Mouse (Mus musculus) heart, postnatal 10 days (tissue): ENCODE measurements around the gene Mfsd4b2. TPM values are rescaled to one million over a fixed set of nuclear protein-coding genes. Genes with fewer than 3 reads are reported as not detected.
"Not testable (repeated sequence)": the region's sequence is repeated elsewhere in the genome, so short reads cannot be mapped to it uniquely, and the experiment has no call there.

Experiments
- DNase-seq, 2 experiments: peaks; one replicate each; pipeline ENCODE4 v3.0.0; 2021
- intact Hi-C: fragments of 180-260 bp; cut with DNase I; formaldehyde crosslinking; loops from one replicate; pipeline ENCODE4 v1.15.1; 2025
- total RNA-seq, 2 experiments: library from RNA; stranded (reverse); gene quantifications; 2 replicates each; pipeline ENCODE4 v1.2.3; 2021

Gene Mfsd4b2
- total RNA-seq, result under 1 TPM; 0.14 to 0.20 TPM

DNA sequence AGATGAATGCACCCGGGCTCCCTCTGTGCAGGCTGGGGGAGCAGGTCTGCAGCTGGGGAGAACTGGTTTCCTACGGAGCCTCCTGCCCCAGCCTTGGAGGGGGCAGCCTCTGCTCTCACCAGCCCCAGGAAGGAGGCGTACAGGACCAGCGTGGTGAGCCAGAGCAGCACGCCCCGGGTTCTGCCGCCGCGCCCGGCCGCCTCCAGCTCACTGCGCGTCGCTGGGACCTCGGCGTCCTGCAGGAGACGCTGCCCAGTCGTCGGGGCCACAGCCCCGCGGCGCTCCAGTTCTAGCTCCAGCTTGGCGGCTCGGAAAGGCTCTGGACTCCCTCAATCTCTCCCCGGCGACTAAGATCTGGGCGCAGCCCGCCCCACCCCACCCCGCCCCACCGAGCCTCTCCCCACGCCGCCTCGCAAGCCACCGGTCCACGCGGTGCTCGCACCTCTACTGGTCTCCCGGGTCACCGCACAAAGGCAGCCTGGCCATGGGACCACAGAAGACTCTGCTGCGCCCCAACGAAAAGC is at the start of gene Mfsd4b2:
Gene Mfsd4b2 (minus strand): TSS at position 308 of the 524 bp plus-strand sequence.
- peak; percentile 14 to 19 for DNase-seq
- intact Hi-C loops, result no loop called here

DNA sequence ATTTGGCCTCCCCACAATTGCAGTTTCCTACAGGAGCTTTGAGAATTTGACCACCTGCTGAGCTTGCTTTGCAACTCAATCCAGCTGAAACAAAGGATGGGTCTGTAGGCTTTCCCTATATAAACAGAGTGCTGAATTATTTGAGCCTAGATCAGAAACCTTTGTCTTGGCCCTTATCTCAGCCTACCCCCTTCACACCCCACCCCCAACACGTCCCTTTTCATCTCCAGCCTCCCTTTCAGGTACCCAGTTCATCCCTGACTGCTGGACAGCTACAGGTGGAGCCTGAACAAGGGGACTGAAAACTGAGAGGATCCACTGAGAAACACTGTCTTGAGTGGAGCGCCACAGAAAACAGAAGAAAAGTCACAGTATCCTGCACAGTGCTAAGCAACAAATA is 49.0 kb upstream of the Mfsd4b2 start:
- no peak for DNase-seq
- intact Hi-C loops, result no loop called here

DNA sequence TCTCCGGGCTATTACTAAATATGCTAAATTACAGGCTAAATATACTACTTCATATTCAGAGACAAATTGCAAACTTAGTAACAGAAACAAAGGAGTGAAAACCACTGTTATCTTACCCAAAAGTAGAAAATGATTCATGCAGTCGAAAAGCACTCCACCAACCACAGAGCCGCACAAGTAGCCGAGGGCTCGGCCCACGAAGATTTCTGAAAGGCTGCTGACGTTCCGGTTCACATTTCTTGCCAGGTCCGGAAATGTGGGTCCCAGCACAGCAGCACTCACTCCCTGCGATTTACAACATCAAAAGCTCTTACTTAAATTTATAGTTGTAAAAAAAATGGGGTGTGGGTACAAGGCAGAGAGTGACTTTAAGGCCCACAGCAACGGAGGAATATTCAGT is 48.3 kb upstream of the Mfsd4b2 start:
- no peak for DNase-seq
- intact Hi-C loops, result no loop called here

DNA sequence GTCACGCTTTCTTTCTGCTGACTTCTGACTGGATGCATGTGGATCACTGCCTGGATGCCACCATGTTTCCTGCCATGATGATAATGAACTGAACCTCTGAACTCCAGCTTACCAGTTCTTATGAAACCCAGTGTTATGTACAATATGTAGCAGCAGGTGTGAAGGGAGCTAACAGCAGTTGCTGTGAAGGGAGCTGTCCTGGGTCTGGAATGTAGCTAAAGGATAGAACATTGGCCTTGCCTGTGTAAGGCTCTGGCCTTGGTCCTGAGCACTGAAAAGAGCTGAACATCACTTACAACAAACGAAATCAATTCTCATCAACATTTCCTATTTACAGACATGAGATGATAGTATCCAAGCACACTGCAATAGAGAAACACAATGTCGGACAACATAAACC is 40.8 kb upstream of the Mfsd4b2 start:
- peak; percentile 31 to 55 for DNase-seq
- intact Hi-C loops, result no loop called here

DNA sequence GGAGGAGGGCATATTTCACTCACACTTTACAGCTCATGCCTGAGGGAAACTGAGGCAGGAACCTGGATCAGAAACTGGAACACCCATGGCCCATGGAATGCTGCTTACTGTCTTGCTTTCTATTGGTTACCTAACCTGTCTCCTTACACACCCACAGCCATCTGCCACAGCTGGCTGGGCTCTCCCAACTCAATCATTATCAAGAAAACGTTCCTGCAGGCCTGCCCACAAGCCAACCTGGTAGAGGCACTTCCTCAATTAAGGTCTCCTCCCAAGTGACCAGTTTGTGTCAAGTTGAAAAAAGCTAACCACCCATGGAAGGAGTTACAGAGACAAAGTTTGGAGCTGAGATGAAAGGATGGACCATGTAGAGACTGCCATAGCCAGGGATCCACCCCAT is 35.2 kb upstream of the Mfsd4b2 start:
- DNase-seq, result no peak
- intact Hi-C loops, result loop anchor here (2.0 kb wide), 1 partner anchor 791 kb away; no protein-coding TSS in a partner anchor

DNA sequence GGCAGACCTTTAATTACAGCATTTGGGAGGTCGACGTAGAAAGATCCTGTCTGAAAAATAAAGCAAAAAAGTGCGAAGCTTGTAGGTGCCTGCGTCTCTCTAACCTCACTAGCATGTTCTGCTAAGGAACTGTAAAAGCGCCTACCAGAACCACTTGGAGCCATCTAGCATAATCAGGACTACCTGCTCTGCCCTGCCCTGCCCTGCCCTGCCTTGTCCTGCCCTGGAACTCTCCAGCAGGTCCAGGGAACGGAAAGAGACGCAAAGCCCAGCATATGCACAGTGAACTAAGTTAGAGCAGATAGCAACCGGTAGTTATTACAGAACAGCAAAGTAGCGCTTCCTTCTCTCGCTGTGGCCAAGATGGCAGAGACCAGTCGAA is 33.7 kb upstream of the Mfsd4b2 start:
- intact Hi-C loops, result loop anchor here (2.0 kb wide), 1 partner anchor 790 kb away; no protein-coding TSS in a partner anchor

DNA sequence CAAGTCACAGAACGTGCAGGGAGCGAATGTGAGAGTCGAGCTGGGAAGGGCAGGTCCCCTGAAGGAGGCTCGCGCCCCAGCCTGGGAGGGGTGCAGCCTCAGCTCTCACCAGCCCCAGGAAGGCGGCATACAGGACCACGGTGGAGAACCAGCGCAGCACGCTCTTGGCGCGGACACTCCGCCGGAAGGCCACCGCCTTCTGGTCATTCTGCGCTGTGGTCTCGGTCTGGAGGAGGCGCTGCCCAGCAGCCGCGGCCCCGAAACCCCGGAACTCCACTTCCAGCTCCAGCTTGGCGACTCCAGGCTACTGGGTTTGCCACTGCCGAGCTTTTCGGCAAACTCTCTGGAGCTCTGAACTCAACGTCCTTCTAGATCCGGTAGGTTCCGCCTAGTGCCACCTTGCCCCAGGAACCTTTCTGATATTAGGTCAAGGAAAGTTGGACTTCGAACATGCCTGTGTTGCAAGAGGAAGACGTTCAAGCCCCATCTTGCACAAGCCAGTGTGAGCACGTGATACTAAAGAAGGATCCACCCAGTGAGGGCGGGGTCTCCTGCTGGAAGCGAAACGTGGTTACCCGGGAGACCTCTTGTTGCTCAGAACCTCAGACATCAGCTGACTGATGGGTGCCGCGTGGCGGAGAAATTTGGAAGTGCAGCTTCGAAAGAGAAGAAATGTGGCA is 33.2 kb upstream of the Mfsd4b2 start, which contains the start of gene Mfsd4b3:
Gene Mfsd4b3 (minus strand): TSS at position 393 of the 680 bp plus-strand sequence.
- intact Hi-C loops, result loop anchor here (2.0 to 5.0 kb wide), 4 partner anchors 61 to 789 kb away; partner anchors contain the start of gene Mfsd4b4
- DNase-seq, result peak; percentile 96 to 97

More for the DNA sequence above, 33.7 kb upstream of the Mfsd4b2 start:
- no peak for DNase-seq

DNA sequence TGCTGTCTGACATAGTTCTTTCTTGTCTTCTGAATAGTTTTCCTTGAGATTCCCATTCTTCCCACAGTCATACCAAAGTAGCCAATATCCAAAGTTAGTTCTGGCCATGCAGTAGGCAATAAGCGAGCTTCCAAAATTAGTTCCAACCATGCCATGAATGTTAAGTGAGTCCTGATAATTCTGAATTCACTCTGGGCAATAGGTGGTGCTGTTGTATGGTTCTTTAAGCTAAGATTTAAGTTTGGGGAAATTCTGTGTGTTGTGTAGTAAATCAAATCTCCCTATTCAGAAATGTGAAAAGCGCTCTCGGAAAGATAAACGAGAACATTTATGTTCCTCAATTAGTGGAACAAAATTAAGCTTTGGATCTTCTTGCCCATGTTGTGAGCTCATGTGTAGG is 31.5 kb upstream of the Mfsd4b2 start:
- intact Hi-C loops, result loop anchor here (2.0 to 5.0 kb wide), 3 partner anchors 59 to 421 kb away; partner anchors contain the start of gene Mfsd4b4
- peak; percentile 28 to 33 for DNase-seq

DNA sequence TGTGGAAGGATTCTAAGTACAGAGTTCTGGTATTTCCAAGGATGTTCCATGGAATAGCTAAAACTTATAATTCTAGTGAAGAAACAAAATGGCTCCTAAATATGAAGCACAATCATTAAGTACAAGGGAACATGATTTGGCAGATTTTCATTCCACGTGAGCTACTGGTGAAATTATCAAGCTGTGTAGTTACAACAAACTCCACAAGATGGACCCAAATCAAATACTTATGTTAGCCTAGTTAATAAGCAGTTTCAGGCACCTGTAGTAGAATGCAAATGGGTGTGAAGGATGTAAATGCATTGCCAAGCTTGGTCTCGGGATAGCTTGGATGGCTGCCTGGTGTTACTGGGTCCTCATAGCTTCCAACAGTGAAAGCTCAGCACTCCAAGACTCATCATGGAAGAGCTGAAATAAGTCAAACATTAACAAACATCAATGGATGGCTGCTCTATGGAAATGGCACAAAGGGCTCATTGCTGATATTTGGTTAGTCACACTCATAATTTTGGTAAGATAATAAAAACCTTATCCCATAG is 29.7 kb upstream of the Mfsd4b2 start:
- intact Hi-C loops, result loop anchor here (5.0 kb wide), 2 partner anchors 256 to 419 kb away; no protein-coding TSS in a partner anchor

DNA sequence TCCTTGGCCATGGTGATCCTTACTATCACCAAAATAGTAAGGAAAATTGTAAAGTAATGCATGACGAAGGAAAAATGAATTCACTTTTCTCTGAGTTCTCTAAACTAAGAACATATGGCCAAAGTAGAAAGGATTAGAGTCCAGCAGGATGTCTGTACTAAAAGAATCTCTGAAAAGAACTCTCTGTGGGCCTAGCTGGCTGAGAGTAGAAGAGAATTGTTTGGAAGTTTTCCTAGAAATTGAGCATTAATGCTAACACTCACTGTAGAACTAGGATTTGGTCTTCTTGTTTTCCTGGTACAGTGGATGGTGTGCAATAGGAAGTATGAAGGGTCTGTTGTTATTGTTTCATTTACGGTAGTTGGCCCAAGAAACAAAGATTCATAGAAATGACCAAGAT is 28.4 kb upstream of the Mfsd4b2 start:
- DNase-seq, result no peak
- intact Hi-C loops, result loop anchor here (5.0 kb wide), 2 partner anchors 257 to 418 kb away; no protein-coding TSS in a partner anchor

More for the DNA sequence above, 29.7 kb upstream of the Mfsd4b2 start:
- no peak for DNase-seq

DNA sequence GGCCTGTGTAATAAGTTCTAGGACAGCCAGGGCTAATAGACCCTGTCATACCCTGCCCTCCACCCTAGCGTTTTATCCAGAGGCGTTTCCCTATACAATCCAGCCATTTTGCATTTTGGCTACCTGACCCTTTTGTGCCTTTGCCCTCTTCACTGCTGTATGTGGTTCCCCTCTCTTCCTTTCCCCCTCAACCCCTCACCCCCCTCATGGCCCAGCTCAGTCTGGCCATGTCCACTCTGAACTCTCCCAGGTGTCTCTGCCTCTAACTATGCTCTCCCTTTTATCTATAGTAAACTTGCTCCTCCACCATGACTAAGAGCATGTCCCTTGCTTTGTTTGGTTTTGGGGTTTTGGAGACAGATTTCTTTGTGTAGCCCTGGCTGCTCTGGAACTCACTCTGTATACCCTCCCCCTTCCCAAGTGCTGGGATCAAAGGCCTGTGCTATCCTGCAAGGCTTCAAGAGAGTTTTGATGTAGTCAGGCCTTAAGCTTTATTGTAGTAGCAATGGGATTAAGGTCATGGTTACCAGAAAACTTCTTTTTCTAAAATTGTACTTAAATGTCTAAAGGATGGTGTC is 22.7 kb upstream of the Mfsd4b2 start:
- DNase-seq, result no peak
- intact Hi-C loops, result no loop called here

DNA sequence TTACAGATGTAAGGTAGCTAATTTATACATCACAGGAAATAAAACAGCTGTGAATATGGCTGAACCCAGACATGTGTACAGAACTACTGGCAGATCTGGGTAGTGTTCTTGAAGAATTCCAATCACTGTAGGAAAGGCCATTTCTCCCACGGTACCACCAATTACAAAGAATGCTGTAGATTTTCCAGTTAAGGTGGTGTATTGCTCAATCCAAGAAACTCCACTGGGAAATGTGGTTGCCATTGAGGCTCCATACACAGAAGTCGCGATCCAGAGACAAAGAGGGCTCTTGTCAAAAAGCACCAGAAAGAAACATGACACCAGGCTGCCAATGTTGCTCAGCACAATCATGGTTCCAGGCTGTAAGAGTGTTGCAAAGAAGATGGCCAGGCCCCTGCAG is 20.5 kb upstream of the Mfsd4b2 start:
- DNase-seq, intact Hi-C loops: not testable (repeated sequence)

DNA sequence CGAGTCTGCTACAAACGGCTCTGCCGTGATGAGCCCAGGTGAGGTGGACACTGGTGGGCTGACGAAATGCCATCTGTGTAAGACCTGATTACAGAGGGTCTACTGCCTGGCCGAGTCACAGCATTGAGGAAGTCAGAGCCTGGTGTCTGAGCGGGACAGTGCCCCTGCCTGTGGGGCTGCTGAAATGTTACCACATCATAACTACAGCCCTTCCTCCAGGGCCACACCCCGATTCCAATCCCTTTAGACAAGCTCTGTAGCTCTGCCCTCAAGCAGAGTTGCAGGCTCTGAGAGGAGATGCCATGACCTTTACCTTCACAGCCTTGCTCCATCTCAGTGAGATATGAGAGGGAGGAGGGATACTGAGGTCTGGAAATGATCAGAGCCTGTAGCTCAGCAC is 9.8 kb upstream of the Mfsd4b2 start:
- DNase-seq, result no peak
- intact Hi-C loops, result no loop called here

DNA sequence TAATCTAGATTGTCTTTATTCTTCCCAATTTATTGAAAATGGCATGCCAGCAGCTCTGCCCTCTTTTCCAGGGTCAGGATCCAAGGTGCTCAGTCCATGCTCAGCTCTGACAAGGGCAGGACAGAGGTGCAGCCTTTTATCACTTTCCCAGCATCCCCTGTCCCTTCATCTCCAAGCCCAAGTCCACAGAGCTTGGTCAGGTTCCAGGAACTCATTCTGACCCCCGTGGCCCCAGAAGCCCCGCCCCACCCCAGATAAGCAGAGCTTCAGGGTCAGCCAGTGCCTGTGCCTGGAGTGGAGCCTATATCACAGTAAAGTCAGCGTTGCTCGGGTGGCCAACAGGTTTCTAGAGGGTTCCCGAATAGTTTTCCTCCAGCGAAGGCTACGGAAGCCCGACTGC is 2.2 kb downstream of the Mfsd4b2 start:
- intact Hi-C loops, DNase-seq: not testable (repeated sequence)

DNA sequence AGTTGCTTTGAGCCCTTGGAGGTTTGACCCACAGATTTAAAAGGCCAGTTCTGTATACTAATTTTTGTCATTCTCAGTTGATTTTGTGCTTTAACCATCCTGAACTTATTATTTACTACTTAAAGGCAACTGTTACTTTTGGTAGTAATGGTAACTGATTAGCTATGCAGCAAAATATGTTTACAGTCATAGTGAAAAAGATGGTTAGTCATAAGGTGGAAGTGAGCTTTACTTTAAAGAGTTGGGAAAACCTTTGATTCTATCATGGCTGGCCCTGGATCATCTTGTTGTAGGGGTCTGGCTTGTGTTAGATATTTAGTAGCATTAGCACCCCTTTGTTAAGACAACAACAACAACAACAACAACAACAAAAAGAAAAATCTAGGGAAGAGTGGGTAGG is 14.1 kb downstream of the Mfsd4b2 start:
- DNase-seq, result no peak
- intact Hi-C loops, result no loop called here

DNA sequence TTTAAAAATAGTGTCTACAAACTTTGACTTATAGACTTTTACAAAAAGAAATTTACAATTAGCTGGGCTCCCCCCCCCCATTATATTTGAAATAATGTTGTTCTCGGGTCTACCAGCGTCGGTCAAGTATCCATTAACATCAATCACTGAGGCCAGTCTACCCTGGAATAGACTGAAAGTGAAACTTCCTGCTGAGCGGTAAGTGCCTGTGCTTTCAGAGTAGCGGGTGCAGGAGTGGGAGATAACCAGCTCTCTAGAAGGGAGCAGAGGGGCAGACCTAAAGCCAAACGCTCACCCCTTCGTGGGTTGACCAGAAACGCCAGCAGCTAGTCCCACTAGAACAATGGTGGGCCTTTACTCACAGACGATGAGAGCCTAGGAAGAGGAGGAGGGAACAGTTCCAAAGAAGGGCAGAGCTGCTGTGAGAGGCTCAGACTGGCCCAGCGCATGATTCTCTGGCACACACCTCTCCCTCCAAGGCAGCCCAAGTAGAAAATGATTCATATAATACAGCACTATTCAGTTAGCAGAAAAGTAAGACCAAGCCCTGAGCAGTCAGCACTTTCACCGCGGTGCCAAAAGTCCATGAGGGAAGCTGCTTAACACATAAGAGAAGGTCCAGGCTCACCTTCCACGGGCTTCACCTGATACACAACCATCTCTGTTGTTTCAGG is 17.8 kb downstream of the Mfsd4b2 start:
- intact Hi-C loops, result no loop called here
- DNase-seq, result no peak

DNA sequence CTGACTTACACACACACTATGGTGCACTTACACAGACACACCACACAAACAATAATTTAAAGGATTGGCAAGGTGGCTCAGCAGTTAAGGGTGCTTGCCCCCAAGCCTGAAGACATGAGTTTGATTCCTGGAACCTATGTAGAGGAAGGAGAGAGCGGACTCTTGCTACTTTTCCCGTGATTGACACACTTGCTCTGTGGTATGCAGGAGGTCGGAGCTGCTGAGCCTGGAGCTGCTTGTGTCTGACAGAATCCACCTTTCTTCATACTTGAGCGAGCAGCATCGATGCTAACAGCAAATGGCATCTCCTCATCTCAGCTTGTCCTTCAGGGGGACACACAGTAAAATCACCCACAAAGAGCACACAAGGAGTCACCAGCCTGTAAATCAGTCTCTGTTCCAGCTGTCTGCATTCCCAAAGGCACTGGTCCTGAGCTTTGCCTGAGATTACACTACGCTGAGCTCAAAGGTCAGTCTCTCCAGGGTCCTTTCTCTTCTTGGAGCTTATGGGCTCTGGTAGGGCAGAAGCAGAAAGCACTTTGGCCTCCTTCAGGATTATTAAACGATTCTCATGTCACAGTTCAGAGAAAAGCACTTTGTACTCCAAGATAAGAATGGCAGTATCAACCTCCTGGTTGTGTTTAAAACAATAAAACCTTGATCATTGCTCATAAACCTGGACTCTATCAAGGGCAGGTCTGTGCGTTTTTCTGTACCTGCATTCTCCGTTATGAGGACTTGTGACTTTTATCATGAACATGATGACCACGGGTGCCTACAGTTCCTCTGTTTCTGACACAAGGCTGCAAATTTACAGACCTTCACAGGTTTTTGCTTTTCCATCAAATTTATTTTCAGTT is 19.7 kb downstream of the Mfsd4b2 start:
- no peak for DNase-seq
- intact Hi-C loops, result no loop called here

DNA sequence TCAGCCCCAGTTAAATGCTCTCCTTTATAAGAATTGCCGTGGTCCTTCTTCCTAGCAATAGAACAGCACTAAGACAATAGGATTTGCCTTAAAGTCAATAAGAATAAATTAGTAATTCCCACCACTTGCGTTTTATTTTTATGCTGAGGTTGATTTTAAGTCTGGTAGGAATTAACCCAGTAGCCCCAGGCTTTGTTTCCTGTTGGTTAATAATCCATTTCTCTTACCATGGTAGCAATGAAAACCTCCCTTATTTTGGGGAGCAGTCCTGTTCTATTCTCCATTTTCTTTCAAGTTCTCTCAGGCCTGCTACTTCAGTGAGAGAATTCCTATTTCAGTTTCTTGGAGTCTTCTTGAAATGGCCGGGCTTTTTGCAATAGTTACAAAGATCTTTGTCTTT is 22.5 kb downstream of the Mfsd4b2 start:
- DNase-seq, result no peak
- intact Hi-C loops, result no loop called here

DNA sequence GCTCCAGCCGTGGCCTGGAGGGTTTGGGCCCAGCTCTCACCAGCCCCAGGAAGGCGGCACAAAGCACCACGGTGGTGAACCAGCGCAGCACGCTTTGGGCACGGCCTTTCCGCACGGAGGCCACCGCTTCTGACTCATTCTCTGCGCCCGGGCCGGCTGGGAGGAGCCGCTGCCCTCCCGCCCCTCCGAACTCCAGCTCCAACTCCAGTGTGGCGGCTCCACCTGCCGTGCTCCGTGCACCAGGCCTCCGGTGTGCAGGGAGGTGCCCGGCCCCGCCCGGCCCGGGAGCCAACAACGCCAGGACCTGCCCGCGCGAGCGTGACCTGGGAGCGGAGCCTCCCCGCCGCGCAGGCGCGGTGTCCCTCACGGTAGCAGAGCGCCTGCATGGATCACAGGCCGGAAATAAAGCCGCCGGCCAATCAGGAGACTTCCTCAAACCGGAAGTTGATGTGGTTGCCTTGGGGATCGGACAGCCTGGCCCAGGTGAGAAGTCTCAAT is 27.8 kb downstream of the Mfsd4b2 start, which contains the start of gene Mfsd4b4:
Gene Mfsd4b4 (minus strand): TSS at position 365 of the 498 bp plus-strand sequence.
- peak; percentile 88 to 90 for DNase-seq
- intact Hi-C loops, result loop anchor here (2.0 kb wide), 1 partner anchor 60 kb away; no protein-coding TSS in a partner anchor

DNA sequence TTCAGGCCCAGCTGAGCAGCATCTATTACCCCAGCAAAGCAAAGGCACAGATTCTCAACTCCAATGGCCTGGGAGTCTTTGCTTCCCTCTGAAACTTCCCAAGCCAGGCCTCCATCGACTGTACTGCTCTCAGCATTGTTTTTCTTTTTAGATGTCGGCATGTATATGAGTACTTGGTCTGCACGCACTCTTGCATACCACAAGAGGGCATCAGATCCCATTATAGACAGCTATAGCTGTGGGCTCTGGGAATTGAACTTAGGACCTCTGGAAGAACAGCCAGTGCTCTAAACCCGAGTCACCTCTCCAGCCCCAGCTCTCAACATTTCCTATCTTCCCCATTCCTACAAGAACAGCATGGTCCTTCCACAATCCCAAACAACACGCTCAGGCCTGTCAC is 30.2 kb downstream of the Mfsd4b2 start:
- intact Hi-C loops, result no loop called here

More for the DNA sequence above, 30.2 kb downstream of the Mfsd4b2 start:
- no peak for DNase-seq
